Mouse (Mus musculus) c-Kit-positive CD71-positive TER-119-positive erythroid progenitor cells, embryonic 14.5 days (primary cell): ENCODE measurements around the gene Cabp2.
"Not testable (repeated sequence)": the region's sequence is repeated elsewhere in the genome, so short reads cannot be mapped to it uniquely, and the experiment has no call there.

Source experiments
- DNase-seq: peaks from one replicate; pipeline ENCODE4 v3.0.0-alpha.2; 2013; ENCODE audit warnings: low spot score

The Cabp2 gene

GRCm38 (mm10) chr19:4125268-4125667 is 43.9 kb downstream of the Cabp2 start:
- not testable (repeated sequence) for DNase-seq

- DNase-seq, result peak; percentile 96
Observed at GRCm38 (mm10) chr19:4125741-4126696, 44.6 kb downstream of the Cabp2 start, which contains the start of gene Aip. Gene Aip, minus strand, starts transcription at chr19:4125858.

GRCm38 (mm10) chr19:4126759-4127495 is 45.5 kb downstream of the Cabp2 start:
- no peak for DNase-seq

GRCm38 (mm10) chr19:4129462-4129861 is 48.1 kb downstream of the Cabp2 start:
- DNase-seq, result no peak

- no peak for DNase-seq
Observed at GRCm38 (mm10) chr19:4130106-4130505, 48.7 kb downstream of the Cabp2 start.

GRCm38 (mm10) chr19:4131075-4131474 is 49.7 kb downstream of the Cabp2 start:
- DNase-seq, result no peak

GRCm38 (mm10) chr19:4131768-4132167 is 50.4 kb downstream of the Cabp2 start:
- no peak for DNase-seq

GRCm38 (mm10) chr19:4134354-4134753 is 53.0 kb downstream of the Cabp2 start:
- DNase-seq, result no peak

GRCm38 (mm10) chr19:4135229-4135962 is 54.0 kb downstream of the Cabp2 start:
- DNase-seq, result not testable (repeated sequence)

- not testable (repeated sequence) for DNase-seq
Observed at GRCm38 (mm10) chr19:4135963-4136345, 54.6 kb downstream of the Cabp2 start.

GRCm38 (mm10) chr19:4136463-4136862 is 55.1 kb downstream of the Cabp2 start:
- DNase-seq, result no peak
